Mouse (Mus musculus): ENCODE measurements at regions not wholly inside any gene's neighbourhood (a gene's known extent, or its start where the extent isn't known, plus 50 kb on each side); places are given as distances from the start of the nearest gene placed in this dataset.

DNA sequence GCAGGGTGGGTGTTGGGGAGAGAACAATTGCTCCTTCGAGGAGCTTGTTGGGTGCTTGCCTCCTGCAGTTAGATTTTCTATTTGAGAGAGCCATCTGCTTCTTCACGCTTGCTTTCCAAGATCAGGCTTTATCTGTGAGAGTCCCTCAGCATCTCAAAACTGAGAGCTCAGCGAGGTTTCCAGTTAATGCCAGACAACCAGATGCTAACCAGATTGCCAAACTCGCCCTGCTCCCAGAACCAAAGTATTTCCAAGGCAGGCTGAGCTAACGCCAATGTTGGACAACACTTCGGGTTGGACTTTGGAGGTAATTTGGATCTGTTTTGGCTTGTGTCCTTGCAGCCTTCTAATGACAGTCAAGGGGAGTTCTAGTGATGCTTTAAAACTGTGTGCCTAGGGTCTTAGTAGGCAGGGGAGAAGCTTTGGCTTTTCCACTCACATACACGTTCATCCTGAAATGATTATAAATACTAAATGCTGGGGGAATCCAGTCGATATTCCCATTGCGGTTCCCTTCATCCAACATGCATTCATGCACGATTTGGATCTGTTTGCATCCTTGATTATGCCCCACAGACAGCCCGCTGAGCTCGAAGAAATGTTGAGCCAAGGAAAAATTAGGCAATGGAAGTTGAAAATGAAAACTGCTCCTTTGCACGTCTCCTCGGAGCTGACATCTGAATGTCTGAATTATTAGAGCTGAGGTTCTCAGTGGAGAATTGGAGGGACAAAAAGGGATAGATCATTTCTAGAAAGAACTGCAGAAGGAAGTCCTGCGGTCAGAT is 68.4 kb upstream of the Trpm3 start:
- ATAC-seq (ENCODE audit: extremely low read depth, insufficient number of reproducible peaks, low FRiP score, low TSS enrichment), result no peak
- H3K9me3 ChIP-seq, result no peaks in the 10 kb centered on the region
- H3K4me1 ChIP-seq, result peaks cover 2% of the 10 kb centered on the region; the same call in 1 of the 2 replicates
- H3K4me2 ChIP-seq, result no peak overlapping the region
- H3K4me3 ChIP-seq, result no peak overlapping the region
- no peaks in the 10 kb centered on the region for H3K36me3 ChIP-seq
- WGBS, result 72% methylated on average over 15 of the region's 15 CpGs
- H3K9ac ChIP-seq, result no peak overlapping the region
- H3K27me3 ChIP-seq (replicated peaks), result no peaks in the 10 kb centered on the region
- no peak overlapping the region for H3K27ac ChIP-seq (replicated peaks)

DNA sequence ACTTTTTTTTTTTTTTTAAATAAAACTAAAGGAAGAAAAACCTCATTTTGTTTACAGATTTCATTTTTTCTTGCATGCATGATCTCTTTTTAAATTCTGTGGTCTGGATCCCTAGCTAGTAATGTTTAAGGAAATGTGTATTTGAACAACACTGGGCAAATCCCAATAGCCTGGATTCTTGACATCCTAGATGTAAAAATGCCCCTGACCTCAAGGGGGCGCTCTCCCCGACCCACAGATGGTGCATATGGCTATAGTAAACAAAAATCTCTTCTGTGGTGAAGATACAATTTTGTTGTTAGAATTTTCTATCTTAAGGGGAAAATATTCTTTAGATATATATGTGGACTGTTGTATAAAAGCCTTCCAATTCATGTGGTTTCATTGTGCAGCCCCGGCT is 67.1 kb upstream of the Trpm3 start:
- H3K4me3 ChIP-seq, result no peak overlapping the region
- H3K9me3 ChIP-seq, result no peaks in the 10 kb centered on the region
- H3K36me3 ChIP-seq, result no peaks in the 10 kb centered on the region
- peaks cover 2% of the 10 kb centered on the region; the same call in 1 of the 2 replicates for H3K4me1 ChIP-seq
- no peak overlapping the region for H3K4me2 ChIP-seq
- H3K27me3 ChIP-seq (replicated peaks), result no peaks in the 10 kb centered on the region
- no peak overlapping the region for H3K9ac ChIP-seq
- no peak overlapping the region for H3K27ac ChIP-seq (replicated peaks)
- 30% methylated on average over 3 of the region's 3 CpGs for whole genome bisulfite sequencing
- no peak for ATAC-seq (ENCODE audit: extremely low read depth, insufficient number of reproducible peaks, low FRiP score, low TSS enrichment)

GRCm38 (mm10) chr19:22074042-22074441 is 64.8 kb upstream of the Trpm3 start:
- H3K36me3 ChIP-seq, result no peaks in the 10 kb centered on the region
- no peak overlapping the region for H3K4me3 ChIP-seq
- H3K9me3 ChIP-seq, result no peaks in the 10 kb centered on the region
- H3K27me3 ChIP-seq (replicated peaks), result no peaks in the 10 kb centered on the region
- H3K4me1 ChIP-seq, result peaks cover 2% of the 10 kb centered on the region; the same call in 1 of the 2 replicates
- H3K4me2 ChIP-seq, result no peak overlapping the region
- no peak overlapping the region for H3K9ac ChIP-seq
- ATAC-seq (ENCODE audit: extremely low read depth, insufficient number of reproducible peaks, low FRiP score, low TSS enrichment), result no peak
- 51% methylated on average over 7 of the region's 7 CpGs for WGBS
- no peak overlapping the region for H3K27ac ChIP-seq (replicated peaks)

- no peak overlapping the region for H3K4me3 ChIP-seq
- H3K9me3 ChIP-seq, result no peaks in the 10 kb centered on the region
- WGBS, result 43% methylated on average over 4 of the region's 4 CpGs
- no peak overlapping the region for H3K27ac ChIP-seq (replicated peaks)
- H3K9ac ChIP-seq, result no peak overlapping the region
- no peak for ATAC-seq (ENCODE audit: extremely low read depth, insufficient number of reproducible peaks, low FRiP score, low TSS enrichment)
- H3K36me3 ChIP-seq, result no peaks in the 10 kb centered on the region
- no peaks in the 10 kb centered on the region for H3K4me1 ChIP-seq
- H3K4me2 ChIP-seq, result no peak overlapping the region
- no peaks in the 10 kb centered on the region for H3K27me3 ChIP-seq (replicated peaks)
These were observed 57.4 kb upstream of the Trpm3 start for GRCm38 (mm10) chr19:22081448-22081847.
